In genomic region chr16:21971446-21971845, GRCm38 (mm10) we compare ENCODE assay signal across 18 mouse cellular contexts. TPM values are rescaled to one million over a fixed set of nuclear protein-coding genes. Genes with fewer than 3 reads are reported as not detected.
DNase-seq lines count a peak whose midpoint lies in the region; ATAC-seq and TF ChIP-seq lines count a peak whose summit lies in the region.
"Had no signal": no experiment of that assay in that cellular context is flagged by ENCODE, and none has a peak within 500 bp of the region (broad histone marks: within the 10 kb centered on the region; RNA-seq: fewer than 3 reads in every experiment).

No protein-coding gene starts in this region.

- H3K27me3 ChIP-seq in kidney, postnatal 0 days (ENCODE audit: insufficient read depth, low read length) = no peaks in the 10 kb centered on the region
- no peaks in the 10 kb centered on the region for H3K27me3 ChIP-seq in lung, postnatal 0 days (replicated peaks; ENCODE audit: insufficient read depth, low read length)
- no peaks in the 10 kb centered on the region for H3K27me3 ChIP-seq in neural tube, embryonic 13.5 days
- peaks cover 18% of the 10 kb centered on the region for H3K27me3 ChIP-seq in liver, embryonic 12.5 days (replicated peaks)
- H3K27me3 ChIP-seq: CH12.LX; forebrain, embryonic 15.5 days had no signal

- no peak for TF ChIP-seq EP300 in lung, postnatal 0 days (IDR thresholded peaks at IDR 0.05)

- no peak for ATAC-seq in kidney, postnatal 0 days (replicated peaks; ENCODE audit: low FRiP score, low read depth)
- no peak for ATAC-seq in lung, postnatal 0 days
- no peak for ATAC-seq in neural tube, embryonic 13.5 days (ENCODE audit: low read depth)
- no peak for ATAC-seq in liver, embryonic 12.5 days
- ATAC-seq: forebrain, embryonic 15.5 days had no signal

- no peak for DNase-seq in kidney, postnatal 0 days (ENCODE audit: low spot score)
- DNase-seq in kidney, adult 18-20 months = no peak
- no peak for DNase-seq in lung, postnatal 0 days (ENCODE audit: low spot score)
- DNase-seq in lung, postnatal 10 days = no peak
- no peak for DNase-seq in neural tube, embryonic 10.5 days (ENCODE audit: extremely low spot score, low spot score)
- DNase-seq: adrenal gland, adult 2 months; adrenal gland, postnatal 25 days; cerebellum, adult 18-20 months; cerebellum, postnatal 10 days; gastrocnemius, postnatal 36 days; heart, adult 11 months; heart, postnatal 36 days had no signal

- no peak overlapping the region for H3K4me2 ChIP-seq in kidney, postnatal 0 days (ENCODE audit: low read length)
- H3K4me2 ChIP-seq in lung, postnatal 0 days (replicated peaks; ENCODE audit: low read depth, low read length) = no peak overlapping the region
- no peak overlapping the region for H3K4me2 ChIP-seq in neural tube, embryonic 13.5 days
- H3K4me2 ChIP-seq in liver, embryonic 12.5 days = no peak overlapping the region
- H3K4me2 ChIP-seq: forebrain, embryonic 15.5 days; heart, embryonic 13.5 days had no signal

- H3K4me3 ChIP-seq in kidney, postnatal 0 days (replicated peaks; ENCODE audit: low read depth, low read length) = no peak overlapping the region
- H3K4me3 ChIP-seq in lung, postnatal 0 days (ENCODE audit: low read depth, low read length) = no peak overlapping the region
- no peak overlapping the region for H3K4me3 ChIP-seq in neural tube, embryonic 13.5 days
- no peak overlapping the region for H3K4me3 ChIP-seq in liver, embryonic 12.5 days
- H3K4me3 ChIP-seq: forebrain, embryonic 15.5 days; heart, embryonic 13.5 days had no signal

- no peak overlapping the region for H3K27ac ChIP-seq in kidney, postnatal 0 days
- H3K27ac ChIP-seq in lung, postnatal 0 days (ENCODE audit: low read length) = no peak overlapping the region
- 0 out of 2 replicates have a peak overlapping the region, but pooled peaks have one; percentile 33 for H3K27ac ChIP-seq in neural tube, embryonic 13.5 days (replicated peaks)
- no peak overlapping the region for H3K27ac ChIP-seq in liver, embryonic 12.5 days
- H3K27ac ChIP-seq: forebrain, embryonic 15.5 days; heart, embryonic 13.5 days had no signal

- H3K9me3 ChIP-seq in kidney, postnatal 0 days (replicated peaks; ENCODE audit: low read length) = no peaks in the 10 kb centered on the region
- H3K9me3 ChIP-seq in lung, postnatal 0 days (ENCODE audit: low read length) = no peaks in the 10 kb centered on the region
- no peaks in the 10 kb centered on the region for H3K9me3 ChIP-seq in neural tube, embryonic 13.5 days
- H3K9me3 ChIP-seq in liver, embryonic 12.5 days (replicated peaks) = no peaks in the 10 kb centered on the region
- H3K9me3 ChIP-seq: forebrain, embryonic 15.5 days; heart, embryonic 13.5 days had no signal

- H3K9ac ChIP-seq in kidney, postnatal 0 days (ENCODE audit: low read depth, low read length) = no peak overlapping the region
- H3K9ac ChIP-seq in lung, postnatal 0 days (replicated peaks; ENCODE audit: low read depth) = no peak overlapping the region
- H3K9ac ChIP-seq in neural tube, embryonic 13.5 days = no peak overlapping the region
- no peak overlapping the region for H3K9ac ChIP-seq in liver, embryonic 12.5 days
- H3K9ac ChIP-seq: forebrain, embryonic 15.5 days; heart, embryonic 13.5 days had no signal

- peak; percentile 18; the same call in 1 of the 2 replicates for TF ChIP-seq CTCF in kidney, postnatal 0 days (IDR thresholded peaks at IDR 0.05; ENCODE audit: low read depth)
- peak; percentile 32 for TF ChIP-seq CTCF in lung, postnatal 0 days (IDR thresholded peaks at IDR 0.05)

- 71% methylated on average over 4 of the region's 4 CpGs for WGBS in kidney, postnatal 0 days
- 49% methylated on average over 4 of the region's 4 CpGs for WGBS in lung, postnatal 0 days
- 70% methylated on average over 4 of the region's 4 CpGs for WGBS in neural tube, embryonic 13.5 days
- WGBS in liver, embryonic 12.5 days (ENCODE audit: insufficient replicate concordance) = 68% methylated on average over 4 of the region's 4 CpGs

- no peaks in the 10 kb centered on the region for H3K36me3 ChIP-seq in kidney, postnatal 0 days (ENCODE audit: insufficient read depth, low read length)
- H3K36me3 ChIP-seq in lung, postnatal 0 days (ENCODE audit: insufficient read depth, low read length) = no peaks in the 10 kb centered on the region
- no peaks in the 10 kb centered on the region for H3K36me3 ChIP-seq in neural tube, embryonic 13.5 days
- no peaks in the 10 kb centered on the region for H3K36me3 ChIP-seq in liver, embryonic 12.5 days
- H3K36me3 ChIP-seq: forebrain, embryonic 15.5 days; heart, embryonic 13.5 days had no signal

- H3K4me1 ChIP-seq in kidney, postnatal 0 days (replicated peaks; ENCODE audit: insufficient read depth, low read length) = no peaks in the 10 kb centered on the region
- H3K4me1 ChIP-seq in lung, postnatal 0 days (ENCODE audit: insufficient read depth, low read depth, low read length) = no peaks in the 10 kb centered on the region
- H3K4me1 ChIP-seq in neural tube, embryonic 13.5 days (replicated peaks) = peaks cover 8% of the 10 kb centered on the region
- peaks cover 8% of the 10 kb centered on the region; the same call in 1 of the 2 replicates for H3K4me1 ChIP-seq in liver, embryonic 12.5 days

RNA-seq across cellular contexts. Expression of gene Liph, which starts 24.0 kb away (rescaled TPM):
- polyA plus RNA-seq in kidney, postnatal 0 days (2015; fragmentation: Nextera tagmentation; extraction: Ambion mirVana) = 0.99 and 1.0 TPM in 2 replicates
- 30.4 and 31.0 TPM in 2 replicates for polyA plus RNA-seq in lung, postnatal 0 days (2015; fragmentation: Nextera tagmentation; extraction: Ambion mirVana)
- polyA plus RNA-seq in neural tube, embryonic 13.5 days (2015; fragmentation: Nextera tagmentation; extraction: Ambion mirVana) = 0.18 and 0.29 TPM in 2 replicates
- 1.0 and 1.4 TPM in 2 replicates for polyA plus RNA-seq in liver, embryonic 12.5 days (2016; fragmentation: Nextera tagmentation; extraction: Ambion mirVana)
- polyA plus RNA-seq: adrenal gland, adult 2 months; embryonic facial prominence, embryonic 11.5 days had no signal

RNA-seq across cellular contexts. Expression of gene Tmem41a, which starts 24.1 kb away (rescaled TPM):
- polyA plus RNA-seq in kidney, postnatal 0 days (2015; fragmentation: Nextera tagmentation; extraction: Ambion mirVana) = 21.7 and 23.8 TPM in 2 replicates
- polyA plus RNA-seq in lung, postnatal 0 days (2015; fragmentation: Nextera tagmentation; extraction: Ambion mirVana) = 33.6 and 40.6 TPM in 2 replicates
- 49.0 and 50.9 TPM in 2 replicates for polyA plus RNA-seq in neural tube, embryonic 13.5 days (2015; fragmentation: Nextera tagmentation; extraction: Ambion mirVana)
- polyA plus RNA-seq in liver, embryonic 12.5 days (2016; fragmentation: Nextera tagmentation; extraction: Ambion mirVana) = 31.7 and 32.8 TPM in 2 replicates

RNA-seq across cellular contexts. Expression of gene Senp2, which starts 37.8 kb away (rescaled TPM):
- 22.7 and 25.0 TPM in 2 replicates for polyA plus RNA-seq in kidney, postnatal 0 days (2015; fragmentation: Nextera tagmentation; extraction: Ambion mirVana)
- 29.6 and 30.2 TPM in 2 replicates for polyA plus RNA-seq in lung, postnatal 0 days (2015; fragmentation: Nextera tagmentation; extraction: Ambion mirVana)
- 44.9 and 48.4 TPM in 2 replicates for polyA plus RNA-seq in neural tube, embryonic 13.5 days (2015; fragmentation: Nextera tagmentation; extraction: Ambion mirVana)
- 55.9 and 59.5 TPM in 2 replicates for polyA plus RNA-seq in liver, embryonic 12.5 days (2016; fragmentation: Nextera tagmentation; extraction: Ambion mirVana)

Comparison
In these comparisons a context has a peak if more than half of its experiments do, and no peak if none do; other contexts are left out.
1. RNA of gene Liph, which starts 24.0 kb away (polyA plus RNA-seq): 30.4 to 31.0 TPM in lung, postnatal 0 days; 0.99 to 1.0 TPM in kidney, postnatal 0 days, 1.0 to 1.4 TPM in liver, embryonic 12.5 days and 0.18 to 0.29 TPM in neural tube, embryonic 13.5 days; every median in the first group is over 10 times any median in the second.